Mouse (Mus musculus) v-Abl transformed pro-B cells (cell line): ENCODE results near the gene Nin.

ENCODE experiments used
- in situ Hi-C, 2 experiments: fragments of 400-800 bp; cut with MboI; formaldehyde crosslinking; loops; one replicate each; pipeline ENCODE4 v1.15.1; 2025; ENCODE audit not compliant: unreplicated experiment in 2 of 2

The Nin gene

GRCm38 (mm10) chr12:69977376-69977998 is 136.0 kb downstream of the Nin start:
- in situ Hi-C loops: loop anchor here in 1 of 2 experiments (5.0 to 25.0 kb wide), 2 partner anchors 165 to 790 kb away; partner anchors contain the start of genes Dnaaf2, Gm49383, Mgat2 and Rpl36al

- in situ Hi-C loops: loop anchor here in 1 of 2 experiments (5.0 to 25.0 kb wide), 2 partner anchors 166 to 789 kb away; partner anchors contain the start of genes Dnaaf2, Gm49383, Mgat2 and Rpl36al
Observed at GRCm38 (mm10) chr12:69976688-69977087, 136.8 kb downstream of the Nin start.

- in situ Hi-C loops: no loop called here
Observed at GRCm38 (mm10) chr12:69973666-69974065, 139.9 kb downstream of the Nin start.

GRCm38 (mm10) chr12:69968154-69968553 is 145.4 kb downstream of the Nin start:
- in situ Hi-C loops: loop anchor here in 1 of 2 experiments (10.0 kb wide), 1 partner anchor 177 kb away; no protein-coding TSS in a partner anchor

GRCm38 (mm10) chr12:69967112-69967511 is 146.4 kb downstream of the Nin start:
- in situ Hi-C loops: loop anchor here in 1 of 2 experiments (10.0 kb wide), 1 partner anchor 178 kb away; no protein-coding TSS in a partner anchor

GRCm38 (mm10) chr12:69966071-69966470 is 147.4 kb downstream of the Nin start:
- in situ Hi-C loops: loop anchor here in 1 of 2 experiments (10.0 kb wide), 1 partner anchor 179 kb away; no protein-coding TSS in a partner anchor

- in situ Hi-C loops: loop anchor here in 1 of 2 experiments (10.0 kb wide), 1 partner anchor 179 kb away; no protein-coding TSS in a partner anchor
Observed at GRCm38 (mm10) chr12:69965644-69966043, 147.9 kb downstream of the Nin start.

GRCm38 (mm10) chr12:69963141-69963540 is 150.4 kb downstream of the Nin start:
- in situ Hi-C loops: loop anchor here (5.0 to 10.0 kb wide), 3 partner anchors 94 to 182 kb away; no protein-coding TSS in a partner anchor

GRCm38 (mm10) chr12:69962468-69962867 is 151.0 kb downstream of the Nin start:
- in situ Hi-C loops: loop anchor here (5.0 to 10.0 kb wide), 3 partner anchors 95 to 182 kb away; no protein-coding TSS in a partner anchor
